Mouse (Mus musculus) frontal cortex, adult 2 months (tissue): ENCODE results near the gene Ppp3r1. TPM values are rescaled to one million over a fixed set of nuclear protein-coding genes. Genes with fewer than 3 reads are reported as not detected.

Experiments used
- DNase-seq, 2 experiments: peaks; one replicate each; pipeline ENCODE4 v3.0.0; 2022; ENCODE audit warnings: low spot score in 1 of 2; ENCODE audit errors: extremely low spot score in 1 of 2
- polyA plus RNA-seq: library from polyadenylated mRNA; depleted of rRNA; stranded (reverse); fragments of >200 nt; gene quantifications from 2 replicates; pipeline ENCODE4 v1.2.3, GENCODE M21; 2012; rRNA removed

Ppp3r1 gene
- 411 and 441 TPM in 2 replicates for polyA plus RNA-seq

- peak; percentile 93 to 97 for DNase-seq
These were observed at the start of gene Ppp3r1 for GRCm38 (mm10) chr11:17158858-17159737. TSS of gene Ppp3r1 (plus strand) at chr11:17159263.

DNA sequence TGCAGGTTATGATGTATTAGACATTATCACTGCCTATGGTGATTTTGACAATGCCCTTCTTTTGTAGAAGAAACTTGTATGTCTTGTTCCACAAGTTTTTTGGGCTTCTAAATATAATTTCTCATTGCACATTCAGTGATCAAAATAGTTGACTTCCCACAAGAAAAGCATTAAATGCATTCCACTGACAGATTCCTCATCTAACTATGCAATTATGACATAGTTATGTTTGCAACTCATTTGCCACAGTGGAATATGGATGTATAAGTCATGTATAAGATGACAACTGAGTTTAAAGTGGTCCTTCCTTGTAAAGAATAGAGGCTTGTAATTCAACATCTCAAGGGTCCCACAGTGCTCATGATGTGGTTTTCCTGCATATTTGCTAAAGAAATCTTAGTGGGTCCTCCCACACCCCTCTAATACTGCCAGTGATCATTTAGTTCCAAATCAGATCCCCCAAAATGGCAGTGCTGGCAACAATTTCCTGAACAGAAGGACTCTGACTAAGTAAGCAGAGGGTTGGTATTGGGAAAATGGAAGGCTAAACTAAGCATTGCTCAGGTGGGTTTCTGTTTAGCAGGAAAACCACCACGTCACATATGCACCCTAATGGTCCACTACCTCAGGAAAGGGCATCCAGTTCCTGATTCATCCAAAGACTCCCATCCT lies 46.5 kb upstream of the Ppp3r1 start:
- no peak for DNase-seq

DNA sequence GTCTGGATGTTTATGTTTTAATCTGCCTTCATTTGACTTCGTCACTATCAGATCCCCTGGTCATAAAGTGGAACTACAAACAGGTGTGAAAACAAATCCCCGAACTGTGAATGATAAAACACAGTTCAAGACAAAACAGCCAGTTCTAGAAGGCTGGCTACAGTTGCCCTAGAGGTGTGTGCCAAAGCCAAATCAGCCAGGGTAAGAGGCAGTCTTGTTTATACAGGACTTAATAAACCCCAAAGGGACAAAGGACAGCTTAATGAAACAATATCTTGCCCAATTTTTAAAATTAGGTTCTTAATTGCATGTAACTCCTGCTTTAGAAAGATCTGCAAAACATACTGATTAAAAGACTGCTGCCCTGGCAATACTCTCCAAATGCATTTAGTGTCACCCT lies 32.6 kb upstream of the Ppp3r1 start:
- no peak for DNase-seq

DNA sequence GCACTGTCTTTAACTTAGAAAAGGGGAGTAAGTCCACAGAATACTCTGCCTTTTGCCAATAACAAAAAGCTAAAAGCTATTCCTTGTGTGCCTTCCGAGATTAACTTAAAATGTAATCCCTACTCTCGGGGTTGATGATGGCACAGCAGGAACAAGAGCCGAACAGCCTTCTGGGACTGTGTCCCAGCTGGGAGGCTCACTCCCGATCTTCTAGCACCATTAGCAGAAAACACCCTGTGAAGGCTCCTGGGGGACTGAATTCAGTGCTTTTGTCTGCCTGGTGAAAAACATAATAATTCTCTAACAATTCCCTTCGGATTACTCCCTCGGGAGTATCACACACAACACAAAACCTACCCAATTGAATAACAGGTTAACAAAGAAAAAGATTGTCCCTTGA lies 23.4 kb upstream of the Ppp3r1 start:
- DNase-seq, result no peak

- DNase-seq, result peak in 1 of 2 experiments; percentile 45
These were observed 20.6 kb upstream of the Ppp3r1 start for GRCm38 (mm10) chr11:17138306-17139033.

DNA sequence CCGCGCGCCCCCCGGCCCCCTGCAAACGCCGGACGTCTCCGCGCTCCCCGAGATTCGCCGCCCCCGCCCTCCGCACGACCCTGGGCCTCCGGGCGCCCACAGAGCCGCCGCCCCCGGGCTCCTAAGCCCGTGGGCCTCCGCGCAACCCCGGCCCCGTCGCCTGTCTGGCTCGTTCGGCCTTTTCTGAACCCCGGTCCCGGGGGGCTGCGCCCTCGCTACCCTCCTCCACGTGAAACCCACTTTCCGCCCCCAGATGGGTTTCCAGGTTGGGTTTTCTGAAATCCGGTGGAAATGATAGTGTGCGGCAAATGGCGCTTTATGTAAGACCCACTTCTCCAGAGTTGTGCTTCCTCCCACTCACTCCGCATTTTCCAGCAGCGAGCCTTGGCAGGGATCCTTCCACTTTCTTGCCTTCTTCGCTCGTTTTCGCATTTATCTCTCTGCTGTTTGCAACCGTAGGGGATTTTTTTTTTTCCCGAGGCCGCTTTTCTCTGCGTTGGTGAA lies 727 bp downstream of the Ppp3r1 start:
- DNase-seq, result peak; percentile 59 to 86

GRCm38 (mm10) chr11:17160242-17160641 lies 1.2 kb downstream of the Ppp3r1 start:
- DNase-seq, result peak in 1 of 2 experiments; percentile 70

- DNase-seq, result no peak
These were observed 4.9 kb downstream of the Ppp3r1 start for GRCm38 (mm10) chr11:17163956-17164355.

GRCm38 (mm10) chr11:17166627-17167026 lies 7.6 kb downstream of the Ppp3r1 start:
- no peak for DNase-seq

DNA sequence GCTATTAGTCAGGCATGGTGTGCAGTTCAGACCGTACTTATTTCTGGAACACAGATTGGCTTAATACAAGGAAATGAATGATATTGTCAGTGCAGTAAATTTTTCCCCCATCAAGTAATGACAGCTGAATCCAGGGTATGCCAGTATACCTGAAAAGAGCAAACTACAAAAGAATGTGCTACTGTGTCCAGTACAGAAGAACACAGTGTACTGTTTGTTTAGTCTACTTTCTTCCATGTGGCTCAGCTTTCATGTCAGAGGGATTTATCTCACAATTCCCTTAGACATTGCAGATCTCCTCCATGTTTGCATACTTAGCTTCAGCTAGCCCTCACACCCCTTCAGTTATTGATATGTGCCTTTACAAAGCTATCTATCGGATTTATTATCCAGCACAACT lies 10.2 kb downstream of the Ppp3r1 start:
- no peak for DNase-seq

DNA sequence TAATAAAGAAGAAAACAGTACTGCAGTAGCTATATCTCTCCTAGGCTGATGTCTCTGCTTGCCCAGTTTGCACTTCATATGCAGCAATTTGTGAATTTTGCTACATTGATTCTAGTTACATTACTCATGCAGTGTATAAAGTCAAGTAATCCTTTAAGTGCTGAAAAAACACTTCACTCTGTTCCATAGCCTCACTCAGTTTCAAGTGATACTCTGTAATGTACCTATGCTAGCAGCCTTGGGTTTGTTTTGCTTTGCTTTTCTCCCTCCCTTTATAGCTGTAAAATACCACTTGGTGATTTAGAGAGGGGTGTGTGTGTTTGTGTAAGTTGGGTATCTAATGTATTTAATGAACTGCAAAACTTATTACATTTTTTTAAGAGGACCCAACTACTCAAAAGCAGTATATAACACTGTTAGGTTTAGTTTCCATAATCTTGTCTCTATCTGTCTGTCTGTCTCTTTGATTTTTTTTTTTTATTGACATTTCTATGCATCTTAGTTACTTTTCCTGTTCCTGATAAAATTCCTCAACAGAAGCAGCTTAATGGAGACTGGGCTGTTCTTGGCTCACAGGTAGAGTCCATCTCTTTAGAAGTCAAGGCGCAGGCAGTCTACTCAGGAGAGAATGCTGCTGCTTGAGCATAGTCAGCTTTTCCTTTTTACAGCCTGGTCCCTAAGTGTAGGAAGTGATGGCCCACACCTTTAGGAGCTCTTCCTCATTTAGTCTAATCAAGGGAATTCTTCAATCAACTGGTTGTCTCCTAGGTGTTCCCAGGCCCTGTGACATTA lies 12.1 kb downstream of the Ppp3r1 start:
- DNase-seq, result no peak

DNA sequence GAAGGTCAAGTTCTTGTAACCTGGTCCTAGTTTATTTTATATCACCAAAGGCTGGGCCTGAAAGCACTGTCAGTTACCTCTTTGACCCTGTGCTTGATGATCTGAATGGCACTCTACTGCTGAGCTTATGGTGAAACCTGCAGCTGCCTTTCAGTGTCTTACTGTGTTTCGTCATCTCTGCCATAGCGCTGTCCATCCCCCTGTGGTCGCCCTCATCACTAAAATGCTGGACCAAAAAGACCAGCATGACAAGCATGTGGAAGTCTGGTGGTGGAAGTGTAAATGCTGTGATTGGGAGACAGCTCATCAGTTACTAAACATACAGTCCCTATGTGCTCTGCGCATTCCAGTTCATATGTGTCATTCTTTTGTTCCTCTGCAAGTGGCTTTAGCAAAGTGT lies 13.2 kb downstream of the Ppp3r1 start:
- DNase-seq, result no peak

DNA sequence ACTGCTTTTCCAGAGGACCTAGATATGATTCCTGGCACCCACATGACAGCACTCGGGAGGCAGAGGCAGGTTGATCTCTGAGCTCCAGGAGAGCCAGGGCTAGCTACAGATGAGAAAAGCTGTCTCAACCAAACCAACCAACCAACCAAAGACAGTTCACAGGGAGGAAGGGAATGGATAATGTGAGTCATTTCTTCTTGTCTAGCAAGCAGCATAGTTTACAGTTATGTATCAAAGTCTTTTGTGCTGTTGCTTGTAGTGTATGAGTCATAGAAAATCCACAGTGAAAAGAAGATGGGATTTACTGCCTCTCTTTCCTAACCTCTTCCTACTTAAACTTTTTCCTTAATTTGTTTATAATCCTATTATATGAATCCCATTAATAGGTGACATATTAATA lies 17.6 kb downstream of the Ppp3r1 start:
- DNase-seq, result no peak

DNA sequence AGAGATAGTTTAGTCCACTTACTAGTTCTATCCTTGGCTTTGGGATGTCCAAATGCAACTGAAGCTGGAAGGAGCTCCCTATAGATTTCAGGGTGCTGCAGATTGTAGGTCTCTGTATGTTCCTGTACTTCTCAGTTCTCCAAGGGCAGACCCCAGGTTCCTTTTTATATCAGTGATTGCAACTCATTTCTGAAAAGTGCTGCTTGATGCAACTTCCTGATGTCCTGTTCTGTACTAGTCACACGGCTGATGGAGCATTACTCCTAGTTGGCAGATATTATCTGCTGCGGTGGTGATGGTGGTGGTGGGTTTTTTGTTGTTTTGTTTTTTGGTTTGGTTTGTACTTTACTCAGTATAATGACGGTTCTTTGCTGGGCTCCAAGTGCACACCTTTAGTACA lies 21.7 kb downstream of the Ppp3r1 start:
- DNase-seq, result no peak

GRCm38 (mm10) chr11:17181807-17182206 lies 22.7 kb downstream of the Ppp3r1 start, which contains the start of gene Wdr92:
TSS of gene Wdr92 (plus strand) at chr11:17182107.
- no peak for DNase-seq

DNA sequence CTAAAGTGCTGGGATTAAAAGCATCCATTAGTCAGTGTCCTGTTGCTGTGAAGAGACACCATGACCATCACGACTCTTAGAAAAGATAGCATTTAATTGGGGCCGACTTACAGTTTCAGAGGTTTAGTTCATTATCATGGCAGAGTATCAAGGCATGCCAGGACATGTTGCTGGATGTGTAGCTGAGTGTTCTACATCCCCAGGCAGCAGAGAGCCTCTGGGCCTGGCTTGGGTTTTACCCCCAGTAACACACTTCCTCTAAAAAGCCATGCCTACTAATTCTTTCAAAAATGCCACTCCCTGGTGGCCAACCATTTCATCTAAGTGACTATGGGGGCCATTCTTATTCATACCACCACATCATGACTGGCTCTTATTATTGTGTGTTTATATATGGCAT lies 24.1 kb downstream of the Ppp3r1 start:
- DNase-seq, result no peak

DNA sequence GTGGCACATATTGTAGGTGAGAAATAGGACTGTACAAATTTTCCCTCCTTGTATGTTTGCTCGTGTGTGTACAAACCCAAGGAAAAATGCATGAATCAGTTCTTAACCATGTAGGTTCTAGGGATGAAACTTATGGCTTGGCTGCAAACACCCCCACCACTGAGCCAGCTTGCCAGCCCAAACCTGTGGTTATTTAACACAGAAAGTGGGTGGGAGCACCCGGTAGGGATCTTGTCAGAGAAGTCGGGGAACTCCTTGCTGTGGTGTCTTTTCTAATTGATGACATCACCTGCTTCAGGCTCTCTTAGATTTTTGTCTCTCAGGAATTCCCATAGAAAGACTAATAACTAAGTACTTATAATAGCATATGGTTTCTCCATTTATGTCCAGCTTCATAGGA lies 28.6 kb downstream of the Ppp3r1 start:
- peak in 1 of 2 experiments; percentile 32 for DNase-seq

DNA sequence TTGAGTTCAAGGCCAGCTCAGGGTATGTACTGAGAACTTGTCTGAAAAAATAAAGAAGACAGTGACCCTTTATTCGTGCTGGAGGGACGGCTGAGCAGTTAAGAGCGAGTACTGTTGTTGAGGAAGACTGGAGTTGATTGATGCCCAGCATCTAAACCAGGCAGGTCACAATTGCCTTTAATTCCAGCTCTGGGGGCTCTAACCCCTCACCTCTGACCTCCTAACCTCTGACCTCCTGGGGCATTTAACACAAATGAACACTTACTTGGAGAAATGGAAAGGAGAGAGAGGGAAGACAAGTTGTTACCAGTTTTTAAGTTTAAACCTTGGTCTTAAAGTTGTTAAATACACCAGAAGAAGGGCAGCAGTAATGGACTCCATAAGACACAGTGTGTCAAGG lies 29.7 kb downstream of the Ppp3r1 start:
- DNase-seq, result no peak

DNA sequence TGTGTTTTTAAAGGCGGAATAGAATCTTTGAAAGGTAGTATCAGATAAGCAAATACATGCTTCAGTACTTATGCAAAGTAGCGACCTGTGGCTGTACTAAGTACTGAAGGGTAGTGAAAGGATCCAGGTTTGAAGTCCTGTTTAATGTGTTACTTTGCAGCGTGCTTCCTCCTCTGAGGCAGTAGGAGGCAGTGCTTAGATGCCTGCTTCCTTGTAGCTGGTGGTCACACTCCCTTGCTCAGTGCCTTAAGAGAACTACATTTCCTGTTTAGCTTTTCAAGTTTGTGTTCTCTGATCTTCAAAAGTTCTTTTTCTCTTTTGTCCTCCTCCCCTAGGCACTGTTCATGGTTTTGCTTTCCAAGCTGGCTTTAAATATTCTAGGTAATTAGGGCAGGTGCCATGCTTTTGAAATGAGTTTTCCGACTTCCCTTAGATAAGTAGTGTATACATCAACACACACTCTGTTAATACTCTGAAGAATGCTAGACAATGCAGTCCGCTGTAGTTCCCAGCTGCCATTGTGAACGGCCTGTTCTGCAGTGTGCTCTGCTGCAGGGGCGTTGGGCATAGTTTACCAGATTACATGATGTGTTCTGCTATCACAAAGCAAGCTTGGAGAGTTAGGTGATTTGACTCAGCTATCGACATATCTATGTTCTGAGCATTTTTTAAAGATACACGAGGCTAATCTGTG lies 33.2 kb downstream of the Ppp3r1 start:
- DNase-seq, result no peak

- no peak for DNase-seq
These were observed 40.1 kb downstream of the Ppp3r1 start for GRCm38 (mm10) chr11:17199170-17199569.
